Mouse (Mus musculus) C2C12 (cell line): Measurements from ENCODE around the gene Stk16.

Experiments used
- CTCF ChIP-seq: IDR thresholded peaks from one replicate; pipeline ENCODE4 v1.5.1; 2011; ENCODE audit not compliant: control insufficient read depth, insufficient read depth, insufficient read length
- MAX ChIP-seq: IDR thresholded peaks from one replicate; pipeline ENCODE4 v1.6.1; 2011; ENCODE audit warnings: mild to moderate bottlenecking, control low read depth
- USF1 ChIP-seq: IDR thresholded peaks from one replicate; pipeline ENCODE4 v1.6.1; 2011; ENCODE audit warnings: low read depth, mild to moderate bottlenecking, control low read depth, moderate library complexity

- no peak for TF ChIP-seq USF1
- TF ChIP-seq CTCF, result no peak
- no peak for TF ChIP-seq MAX
Measured at GRCm38 (mm10) chr1:75226138-75226537, 15.5 kb downstream of the Stk16 start.
